Mouse (Mus musculus) layer of hippocampus, postnatal 10 days (tissue): ENCODE measurements around the gene Crebbp. TPM values are rescaled to one million over a fixed set of nuclear protein-coding genes. Genes with fewer than 3 reads are reported as not detected.
"Not testable (repeated sequence)": the region's sequence is repeated elsewhere in the genome, so short reads cannot be mapped to it uniquely, and the experiment has no call there.

Experiments used
- DNase-seq, 2 experiments: peaks; one replicate each; pipeline ENCODE4 v3.0.0; 2021; ENCODE audit warnings: low spot score in 2 of 2
- long read RNA-seq: library from polyadenylated mRNA; stranded (forward); transcript quantifications from one replicate; pipeline ENCODE4 v2.0.0, GENCODE M21; 2023
- total RNA-seq, 2 experiments: library from RNA; stranded (reverse); gene quantifications; 2 replicates each; pipeline ENCODE4 v1.2.3; 2021

Crebbp gene
- total RNA-seq, result 10 to 100 TPM; 71.6 to 81.9 TPM
- long read RNA-seq, partial matches to known transcripts, result 3 of 12 reads
- long read RNA-seq, other reads (novel, unspliced or antisense), result 9 of 12 reads

- DNase-seq, result peak; percentile 93 to 97
Observed at GRCm38 (mm10) chr16:4213799-4214551, at the start of gene Crebbp. Gene Crebbp (minus strand): TSS chr16:4213997.

GRCm38 (mm10) chr16:4263486-4263885 lies 49.7 kb upstream of the Crebbp start:
- DNase-seq, result no peak

GRCm38 (mm10) chr16:4257546-4257945 lies 43.7 kb upstream of the Crebbp start:
- DNase-seq, result no peak

- no peak for DNase-seq
Observed at GRCm38 (mm10) chr16:4248791-4249190, 35.0 kb upstream of the Crebbp start.

- DNase-seq, result not testable (repeated sequence)
Observed at GRCm38 (mm10) chr16:4245241-4245640, 31.4 kb upstream of the Crebbp start.

GRCm38 (mm10) chr16:4236131-4236530 lies 22.3 kb upstream of the Crebbp start:
- no peak for DNase-seq

- DNase-seq, result no peak
Observed at GRCm38 (mm10) chr16:4235587-4235986, 21.8 kb upstream of the Crebbp start.

- no peak for DNase-seq
Observed at GRCm38 (mm10) chr16:4225841-4226240, 12.0 kb upstream of the Crebbp start.

- DNase-seq, result no peak
Observed at GRCm38 (mm10) chr16:4214631-4215240, 939 bp upstream of the Crebbp start.

GRCm38 (mm10) chr16:4212963-4213798 lies 616 bp downstream of the Crebbp start:
- DNase-seq, result peak; percentile 65 to 79

GRCm38 (mm10) chr16:4212167-4212962 lies 1.4 kb downstream of the Crebbp start:
- no peak for DNase-seq

- DNase-seq, result no peak
Observed at GRCm38 (mm10) chr16:4210290-4210689, 3.5 kb downstream of the Crebbp start.

- DNase-seq, result no peak
Observed at GRCm38 (mm10) chr16:4203592-4203991, 10.2 kb downstream of the Crebbp start.

- DNase-seq, result no peak
Observed at GRCm38 (mm10) chr16:4199995-4200394, 13.8 kb downstream of the Crebbp start.

- no peak for DNase-seq
Observed at GRCm38 (mm10) chr16:4199566-4199965, 14.2 kb downstream of the Crebbp start.

GRCm38 (mm10) chr16:4198004-4198403 lies 15.8 kb downstream of the Crebbp start:
- DNase-seq, result no peak

- DNase-seq, result no peak
Observed at GRCm38 (mm10) chr16:4190166-4190565, 23.6 kb downstream of the Crebbp start.

- DNase-seq, result no peak
Observed at GRCm38 (mm10) chr16:4175134-4175533, 38.7 kb downstream of the Crebbp start.

GRCm38 (mm10) chr16:4169530-4169929 lies 44.3 kb downstream of the Crebbp start:
- DNase-seq, result no peak

- no peak for DNase-seq
Observed at GRCm38 (mm10) chr16:4168476-4168875, 45.3 kb downstream of the Crebbp start.

- peak in 1 of 2 experiments; percentile 14 for DNase-seq
Observed at GRCm38 (mm10) chr16:4160898-4161247, 52.9 kb downstream of the Crebbp start.
